Mouse (Mus musculus) B cell, adult 2 months (primary cell): Measurements from ENCODE around the gene Lyar.
A peak's percentile ranks its signal among the peaks of the same experiment; 100 is the strongest.

Source experiments
- DNase-seq, 2 experiments: peaks; one replicate each; pipeline ENCODE4 v3.0.0; 2022

Lyar gene

GRCm38 (mm10) chr5:38256551-38256950 lies 36.3 kb downstream of the Lyar start:
- DNase-seq, result no peak

GRCm38 (mm10) chr5:38258034-38258772 lies 37.9 kb downstream of the Lyar start:
- no peak for DNase-seq

- DNase-seq, result no peak
Observed at GRCm38 (mm10) chr5:38258773-38259146, 38.5 kb downstream of the Lyar start.

- DNase-seq, result no peak
Observed at GRCm38 (mm10) chr5:38259455-38260106, 39.3 kb downstream of the Lyar start.

- DNase-seq, result peak; percentile 73 to 78
Observed at GRCm38 (mm10) chr5:38260107-38260682, 39.9 kb downstream of the Lyar start, which contains the start of gene Tmem128. TSS of gene Tmem128 (plus strand) at chr5:38260185.

- DNase-seq, result no peak
Observed at GRCm38 (mm10) chr5:38270942-38271341, 50.7 kb downstream of the Lyar start.

GRCm38 (mm10) chr5:38273831-38274230 lies 53.6 kb downstream of the Lyar start:
- no peak for DNase-seq

- no peak for DNase-seq
Observed at GRCm38 (mm10) chr5:38275771-38276170, 55.5 kb downstream of the Lyar start, which contains the start of gene Otop1. TSS of gene Otop1 (plus strand) at chr5:38275972.

GRCm38 (mm10) chr5:38276451-38276850 lies 56.2 kb downstream of the Lyar start:
- DNase-seq, result no peak

GRCm38 (mm10) chr5:38277098-38277866 lies 57.0 kb downstream of the Lyar start:
- DNase-seq, result no peak

GRCm38 (mm10) chr5:38277936-38278600 lies 57.8 kb downstream of the Lyar start:
- DNase-seq, result no peak

- DNase-seq, result no peak
Observed at GRCm38 (mm10) chr5:38280075-38280474, 59.8 kb downstream of the Lyar start.
